Mouse (Mus musculus): ENCODE results near the gene Sytl3.

DNA sequence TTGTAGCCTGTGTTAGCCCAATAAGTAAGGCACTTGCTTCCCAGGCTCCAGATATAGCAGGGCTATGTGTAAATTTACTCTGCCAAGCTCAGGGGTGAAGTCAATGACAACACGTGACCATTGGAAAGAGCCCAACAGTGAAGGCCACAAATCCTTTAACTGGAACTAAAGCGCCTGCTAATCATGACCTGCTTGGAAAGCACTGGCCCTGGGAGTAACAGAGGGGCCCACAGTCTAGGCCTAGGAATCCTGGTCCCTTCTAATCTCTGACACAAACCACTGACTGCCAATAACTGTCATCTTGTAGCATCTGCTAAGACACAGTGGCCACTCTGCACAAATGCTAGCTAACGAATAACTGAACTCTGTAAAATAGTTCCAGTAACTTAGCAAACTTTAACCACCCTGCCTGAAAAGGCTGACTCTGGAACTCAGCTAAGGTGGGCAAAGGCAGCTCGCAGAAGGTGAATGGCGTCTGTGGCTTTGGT, 109.5 kb downstream of the Sytl3 start:
- TF ChIP-seq POLR2A (IDR thresholded peaks at IDR 0.05; ENCODE audit: borderline replicate concordance, control insufficient read depth, low read depth, low read length) (no peak), CTCF (IDR thresholded peaks at IDR 0.05; ENCODE audit: control insufficient read depth, insufficient read depth, low read length) (no peak)

Data from bone marrow, adult 2 months (tissue).